Mouse (Mus musculus) kidney, postnatal 4 days (tissue): ENCODE measurements around the gene Leap2.
A peak's percentile ranks its signal among the peaks of the same experiment; 100 is the strongest.

Source experiments
- DNase-seq, 2 experiments: peaks; one replicate each; pipeline ENCODE4 v3.0.0; 2021; ENCODE audit warnings: mixed read lengths in 2 of 2

Gene Leap2

DNA sequence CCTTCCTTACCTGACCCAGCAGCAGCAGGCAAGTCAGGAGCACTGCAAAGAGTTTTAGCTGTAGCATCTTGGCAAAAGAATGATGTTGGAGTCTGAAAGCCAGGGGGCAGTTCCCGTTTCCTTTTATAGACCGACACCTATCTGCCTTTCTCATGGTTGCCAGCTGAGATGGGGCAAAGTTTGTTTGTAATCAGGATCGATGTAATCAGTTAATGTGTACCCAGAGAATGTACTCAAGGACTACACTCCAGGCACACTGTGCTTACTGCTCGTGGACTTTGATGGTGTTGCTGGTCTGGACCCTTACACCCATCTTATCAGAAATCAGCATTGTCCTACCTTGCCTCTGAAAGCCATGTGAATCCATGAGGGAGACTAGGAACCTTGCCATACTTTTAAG lies at the start of gene Leap2:
Gene Leap2 (minus strand): TSS at position 135 of the 400 bp plus-strand sequence.
- no peak for DNase-seq

DNA sequence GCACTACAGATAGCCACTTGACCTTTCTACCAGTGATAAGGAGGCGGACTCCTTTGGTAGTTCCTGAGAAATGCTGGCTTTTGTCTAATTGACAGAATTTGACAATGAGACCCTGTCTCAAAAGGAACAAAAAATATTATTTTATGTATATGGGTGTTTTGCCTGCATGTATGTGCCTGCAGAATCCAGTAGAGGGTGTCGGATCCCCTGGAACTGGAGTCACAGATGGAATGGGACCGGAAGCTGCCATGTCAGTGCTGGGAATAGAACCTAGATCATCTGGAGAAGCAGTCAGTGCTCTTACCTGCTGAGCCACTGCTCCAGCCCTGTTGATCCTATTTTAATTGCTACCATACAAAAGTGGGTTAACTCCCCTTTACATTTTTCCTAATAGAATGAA lies 49.7 kb upstream of the Leap2 start:
- no peak for DNase-seq

DNA sequence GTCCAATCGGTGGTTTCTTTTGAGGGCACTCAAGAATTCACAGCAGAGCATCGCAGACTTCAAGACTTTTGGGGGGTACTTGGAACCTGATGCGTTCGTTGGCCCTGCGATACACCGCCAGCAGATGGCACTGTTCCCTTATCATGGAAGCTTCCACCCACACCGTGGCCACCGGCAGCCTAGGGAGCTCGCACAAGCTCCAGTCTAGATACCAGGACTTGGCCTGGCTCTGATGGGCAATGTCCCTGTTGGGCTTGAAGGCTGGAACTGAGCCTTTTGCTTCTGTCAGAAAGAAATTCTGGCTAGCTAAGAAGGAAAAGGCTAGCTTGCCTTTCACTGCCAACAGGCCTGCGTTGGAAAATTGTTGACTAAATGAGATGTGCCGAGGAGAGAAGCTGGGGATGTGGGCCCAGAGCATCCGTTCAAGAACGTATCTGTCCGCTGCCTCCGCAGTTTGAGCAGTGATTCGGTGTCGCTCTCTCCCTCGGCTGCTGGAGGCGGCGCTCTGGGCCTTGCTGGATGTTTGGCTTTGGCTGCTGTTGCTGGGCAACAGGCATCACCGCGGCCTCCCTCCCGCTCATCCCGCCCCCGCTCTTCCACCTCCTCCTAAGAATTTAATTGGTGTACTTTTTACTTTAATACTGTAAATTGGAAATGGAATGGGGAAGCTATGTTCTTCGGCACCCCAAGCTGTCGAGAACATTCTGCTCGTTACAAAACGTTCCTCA lies 47.2 kb upstream of the Leap2 start, which contains the start of gene Gm9837:
Gene Gm9837 (minus strand): TSS at position 512 of the 728 bp plus-strand sequence.
- DNase-seq, result peak; percentile 95

DNA sequence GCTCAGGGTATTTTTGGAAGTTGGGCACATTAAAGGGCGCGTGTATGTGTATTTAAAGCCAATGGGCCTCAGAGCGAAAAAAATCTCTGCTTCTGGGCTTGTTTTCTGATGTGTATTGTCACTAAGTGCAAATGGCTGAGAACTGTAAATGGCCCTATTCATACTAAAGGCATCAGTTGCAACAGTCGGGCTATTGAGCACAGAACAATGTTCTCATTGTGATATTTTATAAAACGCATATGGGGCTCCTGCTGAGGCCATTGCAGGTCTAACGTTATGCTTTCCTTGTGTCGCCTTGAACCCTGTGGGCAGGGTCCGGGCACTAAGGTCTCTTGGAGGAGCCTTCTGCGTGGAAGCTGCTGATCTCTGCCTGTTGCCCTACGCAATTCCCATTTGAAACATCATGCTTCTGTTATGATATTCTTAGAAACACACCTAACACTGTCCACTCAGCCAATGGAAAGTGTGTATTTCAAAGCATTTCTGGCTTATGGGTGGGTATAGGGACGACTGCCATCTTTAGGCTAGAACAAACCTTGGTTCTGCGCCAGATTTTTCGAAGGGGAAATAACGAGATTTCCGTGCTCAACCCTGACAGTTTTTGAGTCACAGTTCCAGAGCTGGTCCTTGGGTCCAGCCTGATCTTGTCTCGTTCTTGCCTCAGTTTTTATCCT lies 46.5 kb upstream of the Leap2 start:
- DNase-seq, result no peak

DNA sequence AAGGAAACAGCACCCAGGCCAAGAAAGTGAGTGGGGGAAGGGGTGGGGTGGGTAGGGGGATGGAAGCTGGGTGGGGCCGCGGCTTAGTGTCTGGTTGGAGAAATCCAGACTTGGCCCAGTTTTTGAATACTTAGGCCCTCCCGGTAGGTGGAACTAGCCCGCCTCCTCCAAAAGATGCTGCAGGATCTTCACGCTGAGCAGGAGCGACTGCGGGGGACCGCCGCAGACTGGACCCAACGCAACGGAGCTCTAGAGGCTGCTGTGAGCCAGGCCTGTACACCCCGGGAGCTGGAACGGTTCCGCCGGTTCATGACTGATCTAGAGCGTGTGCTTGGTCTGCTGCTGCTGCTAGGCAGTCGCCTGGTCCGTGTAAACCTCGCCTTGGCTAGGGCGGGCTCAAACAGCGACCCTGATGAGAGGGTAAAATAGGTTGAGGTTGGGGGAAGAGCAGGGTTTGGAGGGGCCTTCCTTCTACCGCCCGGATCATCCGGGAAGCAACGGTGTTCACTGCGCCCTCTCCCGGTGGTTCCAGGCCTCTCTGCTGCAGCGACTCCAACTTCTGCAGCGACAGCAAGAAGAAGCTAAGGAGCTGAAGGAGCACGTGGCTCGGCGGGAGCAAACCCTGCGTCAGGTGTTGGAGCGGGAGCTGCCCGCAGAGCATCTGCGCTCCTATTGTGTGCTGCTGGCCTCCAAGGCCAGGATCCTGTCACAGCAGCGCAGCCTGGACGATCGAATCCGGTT lies 43.4 kb upstream of the Leap2 start:
- DNase-seq, result peak; percentile 91 to 92

DNA sequence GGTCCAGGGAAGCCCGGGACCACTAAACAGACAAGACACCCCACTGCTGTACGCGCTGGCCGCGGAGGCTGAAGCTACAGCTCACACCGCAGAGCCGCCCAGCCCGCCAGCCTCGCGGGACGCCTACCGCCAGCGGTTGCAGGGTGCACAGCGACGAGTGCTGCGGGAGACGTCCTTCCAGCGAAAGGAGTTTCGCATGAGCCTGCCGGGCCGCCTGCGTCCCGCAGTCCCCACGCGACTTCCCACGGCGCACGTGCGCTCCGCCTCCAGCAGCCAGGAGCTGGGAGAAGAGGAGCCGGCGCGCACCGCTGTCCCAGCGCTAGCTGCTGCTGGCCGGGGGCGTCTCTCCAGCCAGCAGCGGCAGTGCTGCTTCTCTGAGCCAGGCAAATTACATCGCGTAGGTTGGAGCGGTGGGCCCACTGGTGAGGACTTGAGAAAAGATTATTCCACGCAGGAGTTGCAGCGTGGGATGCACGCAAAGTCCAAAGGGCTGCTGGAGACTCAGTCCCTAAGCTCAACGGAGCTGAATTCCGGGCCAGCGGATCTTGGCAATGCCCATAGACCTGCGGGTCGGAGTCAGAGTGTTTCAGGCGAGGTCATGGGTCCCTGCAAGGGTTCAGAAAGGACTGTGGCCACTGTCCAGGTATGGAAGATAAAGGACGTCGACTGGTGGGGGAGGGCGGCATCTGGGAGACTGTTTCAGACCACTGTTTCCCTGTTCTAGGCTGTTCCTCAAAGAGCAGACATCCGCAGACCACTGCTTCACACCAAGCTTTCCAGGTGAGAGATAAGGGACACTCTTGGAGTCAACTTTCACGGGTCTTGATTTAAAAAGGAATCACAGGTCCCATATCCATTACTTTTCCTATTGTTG lies 40.8 kb upstream of the Leap2 start:
- peak; percentile 48 to 54 for DNase-seq

DNA sequence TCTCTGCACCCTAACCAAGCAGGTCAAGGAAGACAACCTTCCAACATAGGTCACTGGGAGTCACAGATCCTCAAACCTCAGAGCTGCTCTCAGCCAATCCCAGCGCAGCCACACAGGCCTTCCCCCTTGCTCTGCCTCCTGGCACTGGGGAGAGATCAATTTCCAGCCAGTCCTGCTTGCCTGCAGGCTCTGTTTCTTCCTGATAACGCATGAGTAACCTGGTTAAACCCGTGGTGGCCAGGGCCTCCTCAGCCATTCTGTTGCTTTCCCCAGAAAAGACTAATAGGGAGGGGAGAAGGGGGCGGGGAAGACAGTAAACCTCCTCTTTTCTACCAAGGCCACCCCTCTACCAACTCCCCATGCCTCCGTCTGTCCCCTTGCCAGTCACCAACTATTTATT lies 38.8 kb upstream of the Leap2 start:
- no peak for DNase-seq

DNA sequence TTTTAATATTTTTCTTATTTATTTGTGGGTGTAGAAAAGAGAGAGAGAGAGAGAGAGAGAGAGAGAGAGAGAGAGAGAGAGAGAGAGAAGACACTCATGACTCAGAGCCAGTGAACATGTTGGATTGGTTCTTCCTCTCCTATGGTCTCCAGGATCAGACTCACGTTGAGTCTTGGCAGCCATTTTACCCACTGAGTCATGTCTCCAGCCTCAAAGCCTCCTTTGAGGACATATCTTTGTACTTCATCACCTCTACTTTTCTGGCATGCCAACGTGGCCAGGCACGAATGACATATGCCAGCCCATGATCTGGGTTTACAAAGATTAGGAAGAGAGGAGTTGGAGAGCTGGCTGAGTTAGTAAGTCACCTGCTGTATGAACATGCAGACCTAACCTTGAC lies 37.2 kb upstream of the Leap2 start:
- no peak for DNase-seq

DNA sequence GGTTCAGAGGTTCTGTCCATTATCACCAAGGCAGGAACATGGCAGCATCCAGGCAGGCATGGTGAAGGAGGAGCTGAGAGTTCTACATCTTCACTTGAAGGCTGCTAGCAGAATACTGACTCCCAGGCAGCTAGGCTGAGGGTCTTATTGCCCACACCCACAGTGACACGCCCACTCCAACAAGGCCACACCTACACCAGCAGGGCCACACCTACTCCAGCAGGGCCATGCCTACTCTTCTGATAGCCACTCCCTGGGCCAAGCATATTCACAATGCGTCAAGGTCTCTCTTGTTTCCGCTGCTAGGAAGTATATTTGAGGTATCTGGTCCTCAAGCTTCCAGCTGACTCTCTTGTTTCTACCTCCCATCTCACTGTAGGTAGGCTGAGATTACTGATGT lies 36.0 kb upstream of the Leap2 start:
- no peak for DNase-seq

DNA sequence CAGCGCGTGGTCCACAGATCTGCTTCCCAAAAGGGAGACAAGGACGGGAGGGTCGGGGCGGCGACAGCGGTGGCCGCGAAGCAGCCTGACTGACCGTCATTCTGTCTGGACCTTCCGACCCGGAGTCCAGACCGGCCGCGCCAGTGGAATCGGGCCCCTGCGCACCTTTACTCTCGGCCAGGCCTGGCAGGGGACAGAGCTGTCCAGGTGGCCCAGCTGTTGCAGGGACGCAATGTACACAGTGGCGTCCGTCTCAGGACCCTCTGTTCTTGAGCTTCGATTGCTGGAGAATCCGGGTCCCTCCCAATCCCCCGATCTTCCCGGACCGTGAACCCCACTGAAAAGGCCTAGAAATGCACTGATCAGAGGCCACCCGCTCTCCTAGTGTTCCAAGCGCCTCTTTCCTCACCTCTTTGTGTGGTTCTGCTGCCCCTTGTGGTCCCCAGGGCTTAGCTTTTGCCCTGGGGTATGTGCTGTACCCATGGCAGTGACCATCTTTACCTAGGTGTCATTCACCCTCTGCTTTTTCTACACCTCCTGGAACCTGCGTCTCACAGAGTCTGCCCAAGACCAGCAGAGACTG lies 34.5 kb upstream of the Leap2 start:
- DNase-seq, result peak; percentile 27 to 55

DNA sequence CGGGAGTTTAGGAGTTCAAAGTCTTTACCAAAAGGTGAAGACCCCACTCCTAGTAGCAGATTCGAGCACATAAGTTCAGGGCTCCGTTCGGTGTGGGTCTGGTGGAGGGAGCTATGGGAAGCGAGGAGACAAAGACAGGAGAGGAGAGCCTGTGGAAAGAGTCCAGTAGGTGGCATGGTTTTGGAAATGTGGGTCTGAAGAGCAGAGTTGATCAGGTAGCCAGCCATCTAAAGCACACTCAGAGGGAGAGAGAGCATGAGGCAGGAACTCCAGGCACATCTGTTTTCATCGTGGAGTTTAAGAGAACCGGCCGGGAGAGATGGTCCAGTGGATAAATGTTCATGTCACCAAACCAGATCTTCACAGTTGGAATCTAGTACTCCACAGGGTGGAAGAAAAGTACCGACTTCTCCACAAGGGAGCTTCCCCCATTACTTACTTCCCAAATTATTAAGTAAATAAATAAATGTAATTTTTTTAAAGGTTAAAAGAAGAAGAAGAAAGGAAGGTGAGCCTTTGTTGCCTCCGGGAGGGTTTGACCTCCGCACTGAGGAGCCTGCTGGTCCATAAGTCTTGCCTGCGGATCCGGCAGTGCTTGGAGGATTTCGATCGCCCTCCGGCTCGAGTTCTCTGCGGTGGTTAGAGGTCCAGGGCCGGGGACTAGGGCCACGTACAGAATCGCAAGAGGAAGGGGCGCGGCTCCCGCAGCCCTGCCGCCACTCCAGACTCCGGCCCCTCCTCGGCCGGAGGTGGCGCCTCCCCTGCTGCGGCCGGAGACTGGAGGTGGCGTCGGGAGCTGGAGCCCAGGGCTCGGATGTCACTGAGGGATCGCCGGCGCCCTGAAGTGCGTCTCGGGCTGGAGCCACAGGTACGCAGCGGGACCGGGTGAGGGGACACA lies 33.8 kb upstream of the Leap2 start, which contains the start of the genes Gm10447 and Shroom1:
Gene Gm10447 (minus strand): TSS at position 637 of the 898 bp plus-strand sequence.
Gene Shroom1 (plus strand): TSS at position 732 of the 898 bp plus-strand sequence.
- peak; percentile 70 to 81 for DNase-seq

DNA sequence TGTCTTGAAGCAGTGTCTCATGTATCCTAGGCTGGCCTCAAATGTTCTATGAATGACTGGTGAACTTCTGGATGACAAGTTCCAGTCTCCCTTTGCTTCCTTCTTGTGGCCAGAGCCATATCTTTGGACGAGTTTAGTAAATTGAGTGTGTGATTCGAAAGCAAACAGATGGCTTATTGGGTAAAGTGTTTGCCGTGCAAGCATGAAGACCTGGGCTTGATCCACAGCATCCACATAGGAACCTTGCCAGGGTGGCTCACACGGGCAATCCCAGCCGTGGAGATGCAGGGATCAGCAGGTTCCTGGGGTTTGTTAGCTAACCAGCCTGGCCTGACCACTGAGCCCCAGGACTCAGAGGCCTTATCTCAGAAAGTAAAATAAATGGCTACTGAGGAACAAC lies 30.1 kb upstream of the Leap2 start:
- no peak for DNase-seq

DNA sequence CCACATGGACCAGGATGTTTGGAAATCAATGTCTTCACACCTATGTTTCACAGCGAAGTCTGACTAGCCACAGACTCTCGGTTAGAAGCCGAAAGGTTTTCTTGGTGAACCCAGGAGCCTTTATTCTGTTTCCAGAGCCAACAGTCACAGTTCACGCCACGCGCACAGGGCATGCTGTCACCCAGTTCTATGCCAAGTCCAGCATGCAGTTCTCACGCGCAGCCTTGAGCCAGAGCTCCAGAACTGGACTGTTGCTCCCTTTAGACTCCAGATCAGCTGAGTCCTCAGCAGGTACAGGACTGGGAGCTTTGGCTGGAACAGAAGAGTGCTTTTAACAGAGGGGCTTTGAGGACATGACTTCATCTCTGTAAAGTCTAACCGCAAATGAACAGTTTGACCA lies 29.4 kb upstream of the Leap2 start:
- no peak for DNase-seq

DNA sequence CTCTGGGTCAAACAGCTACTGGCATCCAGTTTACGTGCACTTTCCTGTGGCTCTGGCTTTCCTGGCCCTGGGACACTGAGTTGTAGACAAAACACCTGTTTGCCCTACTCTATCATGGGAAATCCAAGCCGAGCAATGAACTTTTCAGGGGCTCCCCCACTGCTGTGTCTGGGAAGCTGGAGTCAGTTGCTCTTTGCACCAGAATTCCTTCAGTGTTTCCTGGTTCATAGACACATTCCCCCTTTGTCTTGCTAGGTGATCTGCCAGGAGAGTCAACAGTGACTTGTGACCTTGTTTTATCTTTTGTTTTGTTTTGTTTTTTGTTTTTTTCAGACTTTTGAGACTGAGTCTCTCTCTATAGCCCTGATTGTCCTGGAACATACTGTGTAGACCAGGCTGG lies 28.4 kb upstream of the Leap2 start:
- DNase-seq, result no peak

DNA sequence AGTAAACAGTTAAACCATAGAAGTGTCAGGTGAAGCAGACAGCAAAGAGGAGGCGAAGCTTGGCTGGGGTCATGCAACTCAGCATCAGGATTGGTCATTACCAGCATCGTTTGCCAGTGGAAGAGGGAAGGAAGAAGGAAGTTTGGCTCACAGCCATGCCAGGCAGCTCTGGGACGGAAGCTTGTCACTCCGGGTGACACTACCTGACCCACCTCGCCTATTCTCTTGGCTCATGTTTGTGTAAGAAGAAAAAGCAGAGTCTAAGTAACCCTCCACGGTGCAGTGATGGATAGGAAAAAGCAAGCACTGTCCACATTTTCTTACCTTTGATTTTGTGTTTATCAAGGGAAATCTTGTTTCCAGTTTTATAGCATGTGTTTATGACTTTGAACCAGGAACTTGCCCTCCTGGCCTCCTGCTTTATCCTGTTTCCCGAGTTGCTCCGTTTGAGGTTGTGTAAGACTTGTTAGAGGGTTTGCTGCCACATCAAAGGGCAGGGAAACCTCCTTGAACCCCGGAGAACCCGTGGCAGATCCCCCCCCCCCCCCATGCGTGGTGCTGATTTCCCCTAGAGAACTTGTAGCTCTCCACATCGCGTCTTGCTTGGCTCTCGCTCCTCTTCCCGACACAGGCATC lies 27.2 kb upstream of the Leap2 start:
- DNase-seq, result peak in 1 of 2 experiments; percentile 11

DNA sequence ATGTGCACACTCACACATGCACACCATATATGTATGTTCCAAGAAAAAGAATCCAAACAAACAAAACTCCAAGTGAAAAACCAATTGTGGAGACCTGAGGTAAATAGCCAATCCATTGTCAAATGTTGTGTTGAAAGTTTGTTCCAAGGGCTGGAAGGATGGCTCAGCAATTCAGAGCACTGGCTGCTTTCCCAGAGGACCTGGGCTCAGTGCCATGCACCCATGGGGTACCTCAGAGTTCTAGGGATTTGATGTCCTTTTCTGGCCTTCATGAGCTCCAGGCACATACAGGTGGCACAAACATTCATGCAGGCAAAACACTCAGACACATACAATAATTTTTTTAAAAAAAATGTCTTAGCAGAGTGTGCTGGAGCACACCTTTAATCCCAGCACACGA lies 25.6 kb upstream of the Leap2 start:
- no peak for DNase-seq

DNA sequence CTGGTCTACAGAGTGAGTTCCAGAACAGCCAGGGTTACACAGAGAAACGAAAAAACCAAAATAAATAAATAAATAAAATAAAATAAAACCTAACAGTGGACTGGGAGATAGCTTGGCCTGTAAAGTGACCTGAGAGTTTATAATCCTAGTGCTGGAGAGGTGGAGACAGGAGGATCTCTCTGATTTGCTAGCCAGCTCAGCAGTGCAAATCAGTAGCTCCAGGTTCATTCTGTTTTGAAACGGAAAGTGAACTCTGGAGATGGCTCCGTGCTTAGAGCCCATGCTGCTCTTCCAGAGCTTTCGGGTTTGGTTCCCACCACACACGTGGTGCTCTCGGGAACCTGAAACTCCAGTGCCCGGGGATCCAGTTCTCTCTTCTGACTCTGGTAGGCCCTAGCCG lies 25.0 kb upstream of the Leap2 start:
- no peak for DNase-seq

DNA sequence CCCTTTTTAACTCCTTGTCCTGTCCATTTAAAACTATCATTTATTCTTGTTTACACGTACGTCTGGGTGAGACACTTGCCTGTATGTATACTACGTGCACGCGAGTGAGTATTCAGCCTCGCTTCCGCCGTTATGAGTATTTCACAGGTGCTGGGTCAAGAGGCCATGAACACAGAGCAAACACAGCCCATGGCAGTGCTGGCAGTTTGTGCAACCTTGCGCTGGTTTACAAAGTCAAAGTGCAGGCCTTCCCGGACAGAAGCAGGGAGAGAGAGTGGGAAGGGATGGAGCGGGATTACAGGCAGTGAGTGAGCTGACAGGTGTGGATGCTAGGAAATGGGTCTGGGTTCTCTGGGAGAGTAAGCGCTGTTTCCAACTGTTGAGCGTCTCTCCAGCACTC lies 23.2 kb upstream of the Leap2 start:
- no peak for DNase-seq

DNA sequence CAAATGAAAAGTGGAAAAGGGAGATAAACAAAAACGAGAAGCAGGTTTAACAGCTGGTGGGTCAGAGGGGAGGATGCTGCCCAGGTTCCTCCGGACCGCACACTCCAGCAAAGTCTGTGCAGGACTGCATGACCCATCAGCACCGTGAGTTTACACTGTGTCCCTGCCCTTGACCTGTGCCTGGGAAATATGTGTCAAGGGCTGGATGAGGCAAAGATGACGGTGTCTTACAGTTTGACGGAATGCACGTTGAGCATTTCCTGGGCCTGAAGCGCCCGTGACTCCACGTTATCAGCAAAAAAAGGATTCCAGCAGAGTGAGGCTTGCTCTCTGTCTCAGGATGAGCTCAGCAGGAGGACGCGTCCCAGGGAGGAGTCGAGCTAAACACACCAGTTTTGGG lies 22.6 kb upstream of the Leap2 start:
- no peak for DNase-seq

DNA sequence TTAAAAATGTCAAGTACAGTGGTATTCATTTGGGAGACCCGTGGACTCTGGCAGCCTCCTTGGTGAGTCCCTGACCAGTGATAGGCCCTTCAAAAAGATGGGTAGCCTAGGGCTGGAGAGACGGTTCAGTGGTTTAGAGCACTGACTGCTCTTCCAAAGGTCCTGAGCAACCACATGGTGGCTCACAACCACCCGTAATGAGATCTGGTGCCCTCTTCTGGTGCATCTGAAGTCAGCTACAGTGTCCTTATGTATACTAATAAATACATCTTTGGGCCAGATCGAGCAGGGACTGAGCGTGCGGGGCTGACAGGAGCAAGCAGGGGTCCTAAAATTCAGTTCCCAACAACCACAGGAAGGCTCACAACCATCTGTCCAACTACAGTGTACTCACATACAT lies 20.9 kb upstream of the Leap2 start:
- DNase-seq, result peak; percentile 44 to 53

DNA sequence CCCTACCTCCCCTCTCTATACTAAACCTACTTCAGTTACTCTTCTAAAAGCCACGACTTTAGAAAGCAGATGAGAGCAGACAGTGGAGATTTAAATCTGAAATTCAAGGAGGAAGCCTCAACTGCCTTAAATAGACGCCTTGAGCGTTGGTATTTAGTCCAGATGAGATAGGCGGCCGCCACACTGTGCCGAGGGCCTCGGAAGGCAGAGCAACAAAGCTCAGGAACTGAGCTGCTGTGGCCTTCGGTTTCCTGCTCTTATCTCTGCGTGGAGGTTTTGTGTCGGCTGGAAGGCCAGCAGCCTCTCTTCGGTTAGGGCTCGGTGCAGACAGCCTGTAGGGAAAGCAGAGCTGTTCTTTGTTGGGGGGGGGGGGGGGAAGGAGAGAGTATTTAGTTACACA lies 19.0 kb upstream of the Leap2 start:
- DNase-seq, result no peak
